Mouse (Mus musculus) midbrain, embryonic 12.5 days (tissue): ENCODE measurements at regions not wholly inside any gene's neighbourhood (a gene's known extent, or its start where the extent isn't known, plus 50 kb on each side); places are given as distances from the start of the nearest gene placed in this dataset.
A peak's percentile ranks its signal among the peaks of the same experiment; 100 is the strongest.

ENCODE experiments used
- ATAC-seq: fragments of 200-750 bp; cut with Nextera tagmentation; 2 replicates; pipeline ENCODE4 v1.8.0; 2017; ENCODE audit warnings: low read depth, moderate TSS enrichment, moderate library complexity; ENCODE audit not compliant: low FRiP score
- H3K27ac ChIP-seq: fragments of 300-500 bp; sonication (generic); replicated peaks from 2 replicates; pipeline ENCODE4 v1.5.1; 2016; ENCODE audit warnings: mild to moderate bottlenecking
- H3K27me3 ChIP-seq: fragments of 300-500 bp; sonication (generic); 2 replicates; pipeline ENCODE4 v1.6.1; 2016; ENCODE audit warnings: mild to moderate bottlenecking
- H3K36me3 ChIP-seq: fragments of 300-500 bp; sonication (generic); 2 replicates; pipeline ENCODE4 v1.6.1; 2016
- H3K4me1 ChIP-seq: fragments of 300-500 bp; sonication (generic); 2 replicates; pipeline ENCODE4 v1.6.1; 2016
- H3K4me2 ChIP-seq: fragments of 300-500 bp; sonication (generic); replicated peaks from 2 replicates; pipeline ENCODE4 v1.6.1; 2016; ENCODE audit warnings: mild to moderate bottlenecking, moderate library complexity
- H3K4me3 ChIP-seq: fragments of 300-500 bp; sonication (generic); 2 replicates; pipeline ENCODE4 v1.5.1; 2016; ENCODE audit warnings: mild to moderate bottlenecking
- H3K9ac ChIP-seq: fragments of 300-500 bp; sonication (generic); replicated peaks from 2 replicates; pipeline ENCODE4 v1.6.1; 2016; ENCODE audit warnings: mild to moderate bottlenecking, moderate library complexity
- H3K9me3 ChIP-seq: fragments of 300-500 bp; sonication (generic); 2 replicates; pipeline ENCODE4 v1.6.1; 2016; ENCODE audit warnings: mild to moderate bottlenecking
- WGBS: fragments of 180-500 bp; shearing (Covaris S2); methylation state at CpG from one replicate; pipeline ENCODE4 v1.1.7; 2016; 5-methylcytosine and 5-hydroxymethylcytosine counted together

DNA sequence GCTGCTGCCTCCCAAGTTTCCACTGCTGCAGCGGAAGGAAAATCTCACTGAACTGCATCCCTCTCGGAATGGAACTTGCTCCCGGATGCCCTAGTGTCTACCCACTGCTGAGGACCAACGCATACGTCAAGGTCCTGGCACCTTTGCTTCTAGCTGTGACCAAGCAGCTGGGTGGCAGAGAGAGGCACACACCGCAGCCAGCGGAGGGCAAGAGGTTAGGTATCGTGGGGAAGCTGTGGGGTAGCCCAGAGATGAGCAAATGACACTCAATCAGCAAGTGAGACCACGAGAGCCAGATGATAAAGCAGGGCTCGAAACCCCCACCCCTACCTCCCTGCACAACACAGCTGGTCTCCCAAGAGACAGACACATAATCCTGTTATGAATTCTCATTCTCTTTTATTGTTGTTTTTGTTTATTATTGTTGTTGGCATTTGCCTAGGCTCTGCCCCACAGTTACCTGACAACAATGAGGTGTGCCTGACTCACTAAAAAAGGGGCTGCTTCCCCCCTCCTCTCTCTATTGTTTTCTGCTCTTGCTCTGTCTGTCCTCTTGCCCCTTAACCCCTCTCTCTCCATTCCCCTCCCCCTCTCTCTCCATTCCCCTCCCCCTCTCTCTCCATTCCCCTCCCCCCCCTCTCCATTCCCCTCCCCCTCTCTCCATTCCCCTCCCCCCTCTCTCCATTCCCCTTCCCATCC is 112.0 kb upstream of the Spred2 start:
- H3K27ac ChIP-seq, result no peak overlapping the region
- no peaks in the 10 kb centered on the region for H3K9me3 ChIP-seq
- H3K36me3 ChIP-seq, result no peaks in the 10 kb centered on the region
- H3K9ac ChIP-seq, result no peak overlapping the region
- WGBS, result 8% methylated on average over 10 of the region's 10 CpGs
- 0 out of 2 replicates have a peak, but pooled peaks cover 13% of the 10 kb centered on the region for H3K4me1 ChIP-seq
- H3K4me3 ChIP-seq, result no peak overlapping the region
- peak; percentile 63 for ATAC-seq
- no peaks in the 10 kb centered on the region for H3K27me3 ChIP-seq
- peak overlapping the region; percentile 25 for H3K4me2 ChIP-seq

DNA sequence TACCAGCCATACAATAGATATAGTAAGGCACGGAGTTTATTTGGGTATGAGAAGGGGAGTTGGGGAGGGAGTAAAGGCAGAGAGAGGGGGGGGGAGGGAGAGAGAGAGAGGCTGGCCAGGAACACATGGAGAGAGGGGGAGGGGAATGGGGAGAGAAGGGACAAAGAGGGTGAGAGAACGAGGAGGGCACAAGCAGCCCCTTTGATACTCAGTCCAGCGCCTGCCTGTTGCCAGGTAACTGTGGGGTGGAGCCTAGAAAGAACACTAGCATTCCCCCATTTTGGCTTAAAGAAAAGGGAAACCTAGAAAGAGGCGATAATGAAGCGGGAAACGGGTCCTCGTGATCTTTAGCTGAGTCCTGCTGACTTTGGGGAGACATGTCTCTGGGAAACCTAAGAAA is 110.6 kb upstream of the Spred2 start:
- no peak for ATAC-seq
- Histone ChIP-seq H3K27ac (no peak overlapping the region), H3K9ac (no peak overlapping the region), H3K4me3 (no peak overlapping the region), H3K4me2 (no peak overlapping the region), H3K9me3 (no peaks in the 10 kb centered on the region), H3K4me1 (0 out of 2 replicates have a peak, but pooled peaks cover 13% of the 10 kb centered on the region), H3K27me3 (no peaks in the 10 kb centered on the region), H3K36me3 (no peaks in the 10 kb centered on the region)
- 69% methylated on average over 7 of the region's 7 CpGs for WGBS

GRCm38 (mm10) chr11:19822991-19823390 is 101.2 kb upstream of the Spred2 start:
- Histone ChIP-seq H3K9me3 (no peaks in the 10 kb centered on the region), H3K9ac (no peak overlapping the region), H3K4me3 (no peak overlapping the region), H3K4me1 (no peaks in the 10 kb centered on the region), H3K27me3 (no peaks in the 10 kb centered on the region), H3K27ac (no peak overlapping the region), H3K4me2 (no peak overlapping the region), H3K36me3 (no peaks in the 10 kb centered on the region)
- WGBS, result 83% methylated on average over 5 of the region's 5 CpGs
- ATAC-seq, result peak; percentile 59; the same call in 1 of the 2 replicates

DNA sequence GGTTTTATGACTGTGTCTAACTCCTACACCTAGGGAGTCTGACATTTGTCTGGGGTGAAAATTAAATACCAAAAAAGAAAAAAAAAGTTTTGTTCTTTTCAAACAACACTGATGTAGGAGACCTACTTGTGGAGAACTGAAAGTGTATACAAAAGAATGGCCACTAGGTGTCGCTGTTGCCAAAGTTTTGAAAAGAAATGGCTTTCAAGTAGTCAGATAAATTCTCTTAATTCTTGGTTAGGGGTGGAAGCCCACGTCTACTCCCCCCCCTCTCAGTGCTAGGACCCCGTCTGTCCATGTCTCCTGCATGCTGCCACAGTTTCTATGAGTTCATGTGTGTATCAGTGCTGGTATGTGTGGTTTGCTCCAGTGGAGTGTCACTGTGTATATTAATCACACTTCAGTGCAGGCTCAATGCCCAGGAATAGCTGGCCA is 100.7 kb upstream of the Spred2 start:
- Histone ChIP-seq H3K4me2 (no peak overlapping the region), H3K4me3 (no peak overlapping the region)

GRCm38 (mm10) chr11:19826481-19827185 is 97.5 kb upstream of the Spred2 start:
- Histone ChIP-seq H3K36me3 (no peaks in the 10 kb centered on the region), H3K27me3 (peaks cover 9% of the 10 kb centered on the region), H3K4me1 (no peaks in the 10 kb centered on the region), H3K4me3 (no peak overlapping the region), H3K9me3 (no peaks in the 10 kb centered on the region), H3K4me2 (no peak overlapping the region), H3K27ac (no peak overlapping the region), H3K9ac (no peak overlapping the region)
- WGBS, result 89% methylated on average over 13 of the region's 13 CpGs
- no peak for ATAC-seq

More for the DNA sequence above, 100.7 kb upstream of the Spred2 start:
- Histone ChIP-seq H3K36me3 (no peaks in the 10 kb centered on the region), H3K27me3 (no peaks in the 10 kb centered on the region), H3K4me1 (no peaks in the 10 kb centered on the region), H3K9ac (no peak overlapping the region), H3K27ac (no peak overlapping the region), H3K9me3 (no peaks in the 10 kb centered on the region)
- WGBS, result 0% methylated on average over 3 of the region's 3 CpGs
- peak; percentile 45; the same call in 1 of the 2 replicates for ATAC-seq

GRCm38 (mm10) chr11:19827996-19828395 is 96.2 kb upstream of the Spred2 start:
- no peak overlapping the region for H3K4me2 ChIP-seq

GRCm38 (mm10) chr11:19828959-19829401 is 95.2 kb upstream of the Spred2 start:
- H3K9ac ChIP-seq, result no peak overlapping the region
- 64% methylated on average over 8 of the region's 8 CpGs for WGBS
- no peak for ATAC-seq
- no peak overlapping the region for H3K4me2 ChIP-seq
- H3K27ac ChIP-seq, result no peak overlapping the region
- H3K36me3 ChIP-seq, result no peaks in the 10 kb centered on the region
- H3K4me3 ChIP-seq, result no peak overlapping the region
- no peaks in the 10 kb centered on the region for H3K4me1 ChIP-seq
- H3K9me3 ChIP-seq, result no peaks in the 10 kb centered on the region
- peaks cover 9% of the 10 kb centered on the region for H3K27me3 ChIP-seq

More at GRCm38 (mm10) chr11:19827996-19828395, 96.2 kb upstream of the Spred2 start:
- Histone ChIP-seq H3K9ac (no peak overlapping the region), H3K27me3 (peaks cover 9% of the 10 kb centered on the region), H3K4me3 (no peak overlapping the region), H3K9me3 (no peaks in the 10 kb centered on the region), H3K4me1 (no peaks in the 10 kb centered on the region), H3K36me3 (no peaks in the 10 kb centered on the region), H3K27ac (no peak overlapping the region)
- 91% methylated on average over 11 of the region's 11 CpGs for WGBS
- no peak for ATAC-seq

- H3K4me1 ChIP-seq, result peaks cover 2% of the 10 kb centered on the region; the same call in 1 of the 2 replicates
- peaks cover 9% of the 10 kb centered on the region for H3K27me3 ChIP-seq
- no peaks in the 10 kb centered on the region for H3K9me3 ChIP-seq
- no peak overlapping the region for H3K27ac ChIP-seq
- H3K9ac ChIP-seq, result no peak overlapping the region
- 31% methylated on average over 9 of the region's 9 CpGs for WGBS
- H3K4me3 ChIP-seq, result no peak overlapping the region
- H3K36me3 ChIP-seq, result no peaks in the 10 kb centered on the region
- H3K4me2 ChIP-seq, result no peak overlapping the region
- ATAC-seq, result no peak
Measured at GRCm38 (mm10) chr11:19829564-19830279, 94.5 kb upstream of the Spred2 start.

GRCm38 (mm10) chr11:19830280-19831062 is 93.7 kb upstream of the Spred2 start:
- no peak for ATAC-seq
- H3K27me3 ChIP-seq, result peaks cover 9% of the 10 kb centered on the region
- no peaks in the 10 kb centered on the region for H3K36me3 ChIP-seq
- no peak overlapping the region for H3K4me3 ChIP-seq
- no peak overlapping the region for H3K4me2 ChIP-seq
- WGBS, result 20% methylated on average over 18 of the region's 18 CpGs
- no peak overlapping the region for H3K27ac ChIP-seq
- H3K4me1 ChIP-seq, result peaks cover 10% of the 10 kb centered on the region
- no peaks in the 10 kb centered on the region for H3K9me3 ChIP-seq
- no peak overlapping the region for H3K9ac ChIP-seq

GRCm38 (mm10) chr11:19834561-19834960 is 89.6 kb upstream of the Spred2 start:
- Histone ChIP-seq H3K4me1 (peaks cover 14% of the 10 kb centered on the region), H3K4me2 (no peak overlapping the region), H3K9me3 (no peaks in the 10 kb centered on the region), H3K36me3 (no peaks in the 10 kb centered on the region), H3K4me3 (no peak overlapping the region), H3K27me3 (peaks cover 7% of the 10 kb centered on the region; the same call in 1 of the 2 replicates), H3K27ac (0 out of 2 replicates have a peak overlapping the region, but pooled peaks have one; percentile 71), H3K9ac (no peak overlapping the region)
- ATAC-seq, result no peak
- WGBS, result 78% methylated on average over 8 of the region's 8 CpGs

- ATAC-seq, result peak; percentile 90
- 18% methylated on average over 6 of the region's 6 CpGs for WGBS
- Histone ChIP-seq H3K9ac (no peak overlapping the region), H3K27me3 (0 out of 2 replicates have a peak, but pooled peaks cover 1% of the 10 kb centered on the region), H3K4me1 (peaks cover 14% of the 10 kb centered on the region), H3K4me2 (peak overlapping the region; percentile 26), H3K9me3 (no peaks in the 10 kb centered on the region), H3K27ac (peak overlapping the region; percentile 71), H3K36me3 (no peaks in the 10 kb centered on the region), H3K4me3 (no peak overlapping the region)
Measured at GRCm38 (mm10) chr11:19835221-19835745, 88.9 kb upstream of the Spred2 start.
